Mouse (Mus musculus): ENCODE data around the gene Pglyrp1. TPM values are rescaled to one million over a fixed set of nuclear protein-coding genes. Genes with fewer than 3 reads are reported as not detected.

The Pglyrp1 gene
- 10 to 100 TPM; 23.8 TPM for total RNA-seq (2023)

DNA sequence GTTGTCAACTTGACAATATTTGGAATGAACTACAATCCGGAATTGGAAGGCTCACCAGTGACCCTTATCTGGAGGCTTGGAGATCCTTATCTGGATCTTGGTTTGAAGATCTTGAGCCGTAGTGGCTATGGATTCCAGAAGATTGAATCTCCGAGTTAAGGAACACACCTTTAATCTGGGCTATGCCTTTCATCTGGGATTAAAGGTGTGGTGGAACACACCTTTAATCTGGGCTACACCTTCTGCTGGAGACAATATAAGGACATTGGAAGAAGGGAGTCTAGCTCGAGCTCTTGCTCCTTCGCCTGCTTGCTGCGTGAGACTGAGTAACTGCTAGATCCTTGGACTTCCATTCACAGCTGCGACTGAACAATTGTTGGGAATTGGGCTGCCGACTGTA is at the start of gene Pglyrp1:
Gene Pglyrp1, plus strand, starts transcription at position 301 of the 400 bp plus-strand sequence.

DNA sequence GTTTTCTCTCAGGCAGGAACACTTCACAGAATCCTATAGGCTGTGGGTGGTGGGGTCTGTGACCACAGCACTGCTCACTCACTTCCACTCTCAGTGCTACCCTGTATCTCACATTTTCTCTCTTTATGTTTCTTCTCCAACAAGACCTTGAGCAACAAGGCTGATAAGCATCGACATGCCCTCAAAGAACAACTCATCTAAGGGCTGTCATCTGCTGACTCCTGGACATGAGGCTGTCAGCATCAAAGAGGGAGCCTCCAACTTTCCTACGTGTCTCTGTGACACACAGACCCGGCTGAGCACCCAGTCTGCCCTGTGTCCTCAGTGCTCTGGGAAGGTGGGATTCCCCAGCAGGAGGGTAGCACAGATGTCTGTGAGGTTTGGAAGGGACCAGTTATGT is 49.6 kb upstream of the Pglyrp1 start, which contains the start of gene Psg17:
Gene Psg17, minus strand, starts transcription at position 101 of the 400 bp plus-strand sequence.

GRCm38 (mm10) chr7:18839865-18840264 is 31.3 kb upstream of the Pglyrp1 start, which contains the start of gene Mill2:
TSS of gene Mill2 (plus strand) at chr7:18839966.

DNA sequence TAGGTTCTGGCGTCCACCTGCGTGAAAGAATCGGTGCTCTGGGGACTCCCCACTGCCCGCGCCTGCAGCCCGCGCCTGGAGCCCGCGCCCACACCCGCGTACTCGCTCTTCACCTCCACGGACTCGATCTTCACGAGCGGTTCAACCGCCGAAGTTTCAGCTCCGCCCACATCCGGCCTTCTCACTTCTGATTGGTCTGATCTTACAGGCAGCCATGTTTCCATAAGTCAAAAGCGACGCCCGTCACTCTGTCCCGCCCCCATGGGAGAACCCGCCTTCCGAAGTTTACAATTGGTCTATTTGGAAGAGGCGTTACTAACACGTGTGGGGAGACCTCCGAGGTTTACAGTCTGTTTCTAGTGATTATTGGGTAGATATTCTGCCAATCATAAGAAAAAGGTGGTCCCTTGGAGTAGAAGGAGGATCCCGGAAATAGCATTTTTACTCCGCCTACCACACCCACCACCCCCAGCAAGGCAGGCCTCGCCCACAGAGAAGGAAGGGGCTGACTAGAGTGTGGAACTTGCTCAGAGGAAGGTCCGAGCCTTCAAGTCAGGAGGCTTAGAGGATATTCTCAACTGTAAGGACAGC is 39.2 kb downstream of the Pglyrp1 start, which contains the start of gene Ccdc61:
Gene Ccdc61, minus strand, starts transcription at position 175 of the 591 bp plus-strand sequence.

GRCm38 (mm10) chr7:18925162-18925938 is 54.2 kb downstream of the Pglyrp1 start, which contains the start of gene Nova2:
TSS of gene Nova2 (plus strand) at chr7:18925888.

Other genes with a start within 250 kb of the Pglyrp1 start
- not detected for gene Psg21, start 214.6 kb upstream of the Pglyrp1 start, total RNA-seq (2023)
- gene Psg20, start 185.1 kb upstream of the Pglyrp1 start, total RNA-seq (2023), result not detected
- gene Psg22, start 153.2 kb upstream of the Pglyrp1 start, total RNA-seq (2023), result not detected
- not detected for gene Psg19, start 72.8 kb upstream of the Pglyrp1 start, total RNA-seq (2023)
- not detected for gene Psg17, start 49.7 kb upstream of the Pglyrp1 start, total RNA-seq (2023)
- not detected for gene Mill2, start 31.4 kb upstream of the Pglyrp1 start, total RNA-seq (2023)
- gene Ccdc61, start 39.1 kb downstream of the Pglyrp1 start, total RNA-seq (2023), result 10 to 100 TPM; 22.8 to 37.2 TPM
- not detected for gene Nova2, start 54.6 kb downstream of the Pglyrp1 start, total RNA-seq (2023)
- not detected for gene Nanos2, start 116.1 kb downstream of the Pglyrp1 start, total RNA-seq (2023)
- 1 to 10 TPM; 1.4 to 1.8 TPM for gene Mypop, start 119.9 kb downstream of the Pglyrp1 start, total RNA-seq (2023)
- 10 to 100 TPM; 32.3 to 33.9 TPM for gene Irf2bp1, start 132.7 kb downstream of the Pglyrp1 start, total RNA-seq (2023)
- gene Foxa3, start 152.2 kb downstream of the Pglyrp1 start, total RNA-seq (2023), result not detected
- gene Sympk, start 153.0 kb downstream of the Pglyrp1 start, total RNA-seq (2023), result 100 to 1,000 TPM; 109 to 118 TPM
- under 1 TPM in 1 of 2 experiments, not detected in 1; 0.58 TPM for gene Rsph6a, start 183.4 kb downstream of the Pglyrp1 start, total RNA-seq (2023)
- gene Dmwd, start 204.9 kb downstream of the Pglyrp1 start, total RNA-seq (2023), result 10 to 100 TPM; 15.1 to 15.8 TPM
- 10 to 100 TPM; 12.2 to 17.9 TPM for gene Dmpk, start 212.5 kb downstream of the Pglyrp1 start, total RNA-seq (2023)
- under 1 TPM; 0.24 to 0.46 TPM for gene Six5, start 223.3 kb downstream of the Pglyrp1 start, total RNA-seq (2023)
- not detected for gene Gm4969, start 247.0 kb downstream of the Pglyrp1 start, total RNA-seq (2023)
- 10 to 100 TPM; 27.1 to 29.2 TPM for gene Fbxo46, start 248.5 kb downstream of the Pglyrp1 start, total RNA-seq (2023)

Measured in B cell, adult 67 days (primary cell).